Mouse (Mus musculus): Measurements from ENCODE around the gene Tmigd3. TPM values are rescaled to one million over a fixed set of nuclear protein-coding genes. Genes with fewer than 3 reads are reported as not detected.

The Tmigd3 gene
- polyA plus RNA-seq, 2 experiments: 0.09 to 0.11 TPM

- WGBS (ENCODE audit: insufficient replicate concordance): 78% methylated on average over 9 of the region's 9 CpGs
- DNase-seq (ENCODE audit: low read depth in 3 of 3, low spot score in 3 of 3): no peak
- H3K27ac ChIP-seq: no peak overlapping the region
These were observed 34.0 kb downstream of the Tmigd3 start for GRCm38 (mm10) chr3:105904721-105905120.

GRCm38 (mm10) chr3:105907956-105908655 is 37.4 kb downstream of the Tmigd3 start:
- Histone ChIP-seq H3K4me3 (ENCODE audit: insufficient read depth in 1 of 2, low read depth in 2 of 2, low read length in 2 of 2) (no peak overlapping the region), H3K4me1 (replicated peaks; ENCODE audit: control insufficient read depth in 2 of 2, insufficient read depth in 2 of 2, low read length in 1 of 2) (peaks cover 4 to 26% of the 10 kb centered on the region in 2 experiments), H3K36me3 (replicated peaks; ENCODE audit: control insufficient read depth, insufficient read depth, low read depth) (no peaks in the 10 kb centered on the region), H3K9ac (replicated peaks) (no peak overlapping the region), H3K9me3 (ENCODE audit: control insufficient read depth, low read length) (no peaks in the 10 kb centered on the region), H3K27ac (no peak overlapping the region), H3K27me3 (ENCODE audit: control insufficient read depth, insufficient read depth, low read length) (no peaks in the 10 kb centered on the region), H3K4me2 (ENCODE audit: low read depth) (no peak overlapping the region)
- WGBS (ENCODE audit: insufficient replicate concordance): 46% methylated on average over 9 of the region's 9 CpGs
- no peak for ATAC-seq (ENCODE audit: insufficient read depth)
- no peak for TF ChIP-seq EP300 (IDR thresholded peaks at IDR 0.05; ENCODE audit: low read depth)
- no peak for TF ChIP-seq CTCF (IDR thresholded peaks at IDR 0.05; ENCODE audit: low read depth)
- DNase-seq (ENCODE audit: low read depth in 3 of 3, low spot score in 3 of 3): no peak

More at GRCm38 (mm10) chr3:105904721-105905120, 34.0 kb downstream of the Tmigd3 start:
- H3K9ac ChIP-seq (replicated peaks): no peak overlapping the region
- TF ChIP-seq EP300 (IDR thresholded peaks at IDR 0.05; ENCODE audit: low read depth) (no peak), CTCF (IDR thresholded peaks at IDR 0.05; ENCODE audit: low read depth) (no peak)
- H3K4me1 ChIP-seq (replicated peaks; ENCODE audit: control insufficient read depth in 2 of 2, insufficient read depth in 2 of 2, low read length in 1 of 2): peaks cover 0 to 9% of the 10 kb centered on the region in 2 experiments; a peak in 3 of 4 replicates
- no peak overlapping the region for H3K4me3 ChIP-seq (ENCODE audit: insufficient read depth in 1 of 2, low read depth in 2 of 2, low read length in 2 of 2)
- no peak for ATAC-seq (ENCODE audit: insufficient read depth)
- no peaks in the 10 kb centered on the region for H3K27me3 ChIP-seq (ENCODE audit: control insufficient read depth, insufficient read depth, low read length)
- H3K4me2 ChIP-seq (ENCODE audit: low read depth): no peak overlapping the region
- H3K9me3 ChIP-seq (ENCODE audit: control insufficient read depth, low read length): no peaks in the 10 kb centered on the region
- no peaks in the 10 kb centered on the region for H3K36me3 ChIP-seq (replicated peaks; ENCODE audit: control insufficient read depth, insufficient read depth, low read depth)

DNA sequence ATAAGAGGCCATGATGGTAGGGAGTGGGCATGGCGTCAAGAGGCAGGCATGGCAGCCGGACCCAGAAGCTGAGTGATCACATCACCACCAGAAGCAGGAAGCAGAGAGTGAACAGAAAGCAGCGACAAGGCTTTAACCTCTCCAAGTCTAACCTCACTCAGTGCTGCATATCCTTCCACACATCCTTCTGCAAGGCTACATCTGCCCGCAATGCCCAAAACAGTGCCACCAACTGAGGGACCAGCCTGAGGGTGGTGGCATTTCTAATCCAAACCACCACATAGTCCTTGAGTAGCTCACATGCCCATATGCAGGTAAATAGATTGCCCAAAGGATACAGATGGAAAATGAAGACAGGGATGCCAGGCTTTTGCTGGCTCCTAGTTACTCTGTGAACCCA is 38.3 kb downstream of the Tmigd3 start:
- Histone ChIP-seq H3K27ac (no peak overlapping the region), H3K4me1 (replicated peaks; ENCODE audit: control insufficient read depth in 2 of 2, insufficient read depth in 2 of 2, low read length in 1 of 2) (peaks cover 12 to 35% of the 10 kb centered on the region in 2 experiments), H3K4me3 (ENCODE audit: insufficient read depth in 1 of 2, low read depth in 2 of 2, low read length in 2 of 2) (no peak overlapping the region), H3K9ac (replicated peaks) (no peak overlapping the region), H3K4me2 (ENCODE audit: low read depth) (no peak overlapping the region), H3K36me3 (replicated peaks; ENCODE audit: control insufficient read depth, insufficient read depth, low read depth) (no peaks in the 10 kb centered on the region), H3K9me3 (ENCODE audit: control insufficient read depth, low read length) (no peaks in the 10 kb centered on the region), H3K27me3 (ENCODE audit: control insufficient read depth, insufficient read depth, low read length) (no peaks in the 10 kb centered on the region)
- DNase-seq (ENCODE audit: low read depth in 3 of 3, low spot score in 3 of 3): no peak
- WGBS (ENCODE audit: insufficient replicate concordance): 69% methylated on average over 4 of the region's 4 CpGs
- ATAC-seq (ENCODE audit: insufficient read depth): no peak
- TF ChIP-seq CTCF (IDR thresholded peaks at IDR 0.05; ENCODE audit: low read depth): no peak
- no peak for TF ChIP-seq EP300 (IDR thresholded peaks at IDR 0.05; ENCODE audit: low read depth)

GRCm38 (mm10) chr3:105910519-105911190 is 40.0 kb downstream of the Tmigd3 start:
- TF ChIP-seq EP300 (IDR thresholded peaks at IDR 0.05; ENCODE audit: low read depth) (no peak), CTCF (IDR thresholded peaks at IDR 0.05; ENCODE audit: low read depth) (no peak)
- no peak overlapping the region for H3K4me2 ChIP-seq (ENCODE audit: low read depth)
- no peaks in the 10 kb centered on the region for H3K27me3 ChIP-seq (ENCODE audit: control insufficient read depth, insufficient read depth, low read length)
- WGBS (ENCODE audit: insufficient replicate concordance): 36% methylated on average over 11 of the region's 11 CpGs
- H3K4me3 ChIP-seq (ENCODE audit: insufficient read depth in 1 of 2, low read depth in 2 of 2, low read length in 2 of 2): no peak overlapping the region
- H3K9ac ChIP-seq (replicated peaks): no peak overlapping the region
- DNase-seq (ENCODE audit: low read depth in 3 of 3, low spot score in 3 of 3): no peak
- H3K4me1 ChIP-seq (replicated peaks; ENCODE audit: control insufficient read depth in 2 of 2, insufficient read depth in 2 of 2, low read length in 1 of 2): peaks cover 27 to 41% of the 10 kb centered on the region in 2 experiments
- no peaks in the 10 kb centered on the region for H3K9me3 ChIP-seq (ENCODE audit: control insufficient read depth, low read length)
- H3K36me3 ChIP-seq (replicated peaks; ENCODE audit: control insufficient read depth, insufficient read depth, low read depth): no peaks in the 10 kb centered on the region
- no peak for ATAC-seq (ENCODE audit: insufficient read depth)
- H3K27ac ChIP-seq: no peak overlapping the region

DNA sequence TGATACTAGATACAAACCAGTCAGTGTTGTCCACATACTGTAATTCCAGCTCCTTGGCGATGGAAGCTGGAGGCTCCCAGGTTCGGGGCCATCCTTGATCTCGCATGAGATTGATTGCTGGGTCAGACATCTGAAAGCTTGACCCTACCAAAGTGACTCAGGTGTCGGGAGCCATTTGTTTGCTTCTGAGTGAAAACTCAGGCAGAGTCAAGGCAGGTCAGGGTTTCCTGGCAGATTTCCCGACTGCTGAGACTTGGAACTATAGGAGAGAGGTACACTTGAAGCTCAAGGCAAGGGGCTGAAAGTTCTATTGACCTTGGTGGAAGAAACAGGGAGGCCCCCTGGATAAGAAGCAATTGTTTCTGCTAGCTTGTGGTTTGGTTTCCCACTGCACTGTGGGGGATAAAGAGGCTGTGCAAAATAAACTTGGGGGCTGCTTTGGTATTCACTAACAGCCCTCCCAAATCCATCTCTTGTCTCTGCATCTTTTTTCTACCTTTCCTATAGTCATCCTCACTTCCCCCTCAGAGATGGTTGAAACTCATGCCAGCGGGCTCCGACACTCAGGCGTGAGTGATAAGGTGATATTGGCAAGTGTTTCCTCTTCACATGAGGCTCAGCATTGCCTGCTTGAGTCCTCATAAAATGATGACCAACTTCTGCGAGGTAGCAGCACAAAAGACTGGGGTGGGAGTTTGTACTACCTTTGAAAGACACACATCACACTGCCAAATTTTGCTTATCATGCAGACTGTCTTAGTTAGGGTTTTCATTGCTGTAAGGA is 41.6 kb downstream of the Tmigd3 start:
- Histone ChIP-seq H3K27me3 (ENCODE audit: control insufficient read depth, insufficient read depth, low read length) (no peaks in the 10 kb centered on the region), H3K36me3 (replicated peaks; ENCODE audit: control insufficient read depth, insufficient read depth, low read depth) (no peaks in the 10 kb centered on the region), H3K4me3 (ENCODE audit: insufficient read depth in 1 of 2, low read depth in 2 of 2, low read length in 2 of 2) (no peak overlapping the region), H3K9me3 (ENCODE audit: control insufficient read depth, low read length) (no peaks in the 10 kb centered on the region), H3K4me1 (replicated peaks; ENCODE audit: control insufficient read depth in 2 of 2, insufficient read depth in 2 of 2, low read length in 1 of 2) (peaks cover 29 to 47% of the 10 kb centered on the region in 2 experiments), H3K9ac (replicated peaks) (no peak overlapping the region), H3K4me2 (ENCODE audit: low read depth) (no peak overlapping the region), H3K27ac (no peak overlapping the region)
- no peak for DNase-seq (ENCODE audit: low read depth in 3 of 3, low spot score in 3 of 3)
- TF ChIP-seq CTCF (IDR thresholded peaks at IDR 0.05; ENCODE audit: low read depth): no peak
- no peak for TF ChIP-seq EP300 (IDR thresholded peaks at IDR 0.05; ENCODE audit: low read depth)
- ATAC-seq (ENCODE audit: insufficient read depth): no peak
- 36% methylated on average over 9 of the region's 9 CpGs for WGBS (ENCODE audit: insufficient replicate concordance)

Measured in liver, embryonic 14.5 days (tissue).